Mouse (Mus musculus) thymus, postnatal 36 days (tissue): ENCODE data around the gene Hdac7.
A peak's percentile ranks its signal among the peaks of the same experiment; 100 is the strongest.

ENCODE experiments used
- DNase-seq, 2 experiments: peaks; one replicate each; pipeline ENCODE4 v3.0.0; 2022; ENCODE audit warnings: mixed read lengths in 2 of 2

Gene Hdac7

DNA sequence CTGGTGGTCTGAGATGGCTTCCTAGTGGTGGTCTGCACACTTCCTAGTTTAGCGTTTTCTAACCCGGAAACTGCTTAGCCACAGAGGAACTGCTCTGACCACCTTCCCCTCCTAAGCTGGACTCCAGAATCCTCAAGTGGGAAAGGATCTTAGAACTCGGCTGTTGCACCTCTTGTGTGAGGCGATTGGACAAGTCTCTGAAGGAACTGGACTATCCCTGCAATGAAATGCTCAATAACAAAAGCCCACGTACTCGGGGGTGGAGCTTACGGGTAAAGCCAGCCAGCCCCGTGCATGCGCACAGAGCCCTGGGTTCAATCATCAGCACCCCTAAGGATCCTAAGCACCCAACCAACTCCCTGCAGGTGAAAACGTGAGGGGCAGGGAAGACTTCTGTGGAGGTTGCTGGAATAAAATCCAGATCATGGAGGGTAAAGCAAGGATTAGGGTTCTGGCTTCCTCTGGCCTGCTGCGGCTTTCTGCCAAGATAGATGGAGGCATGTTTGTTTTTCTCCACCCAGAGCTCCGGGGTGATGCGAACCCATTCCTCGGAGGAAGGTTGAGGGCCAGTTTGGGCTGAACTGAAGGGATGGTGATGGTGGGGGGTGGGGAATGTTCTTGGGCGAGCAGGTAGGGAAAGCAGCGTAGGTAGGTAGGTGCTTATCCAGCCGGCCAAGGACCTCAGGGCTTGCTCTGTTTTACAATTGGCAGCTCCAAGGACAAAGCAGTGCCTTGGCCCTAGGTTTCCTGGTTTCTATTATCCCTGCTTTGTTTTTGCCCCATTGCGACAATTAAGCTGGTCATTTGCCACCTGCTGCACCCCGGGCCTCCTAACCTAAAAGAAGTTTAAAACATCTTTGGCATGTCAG lies 56.3 kb downstream of the Hdac7 start:
- DNase-seq = peak in 1 of 2 experiments; percentile 28

DNA sequence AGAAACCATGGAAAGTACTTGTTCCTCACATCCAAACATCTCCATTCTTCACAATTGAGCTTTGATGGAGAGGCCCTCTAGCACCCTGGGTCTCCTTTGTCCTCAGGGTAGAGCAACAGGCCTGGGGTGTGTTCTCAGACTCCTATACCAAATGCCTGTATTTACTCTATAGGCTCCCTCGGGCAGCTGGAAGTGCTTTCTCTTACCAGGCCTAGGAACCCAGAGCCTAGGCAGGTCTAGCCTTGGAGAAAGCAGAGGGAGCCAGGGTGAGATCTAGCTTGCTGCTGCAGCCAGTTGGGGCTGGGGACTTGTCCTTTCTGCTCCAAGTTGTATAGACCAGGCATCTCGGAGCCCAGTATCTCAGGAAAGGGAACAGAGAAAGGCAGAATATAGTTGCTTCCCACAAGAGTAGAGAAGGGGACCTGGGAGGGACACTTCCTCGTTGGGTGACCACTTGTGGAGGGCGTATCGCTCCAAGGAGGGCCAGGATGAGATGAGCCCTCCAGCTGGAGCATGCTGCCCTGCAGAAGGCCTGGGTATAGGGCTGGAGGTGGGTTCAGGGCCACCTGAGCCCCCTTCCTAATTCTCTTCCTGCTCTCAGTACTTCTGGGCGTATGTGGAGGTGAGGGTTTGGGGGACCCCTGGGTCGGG lies 57.0 kb downstream of the Hdac7 start:
- peak in 1 of 2 experiments; percentile 25 for DNase-seq

DNA sequence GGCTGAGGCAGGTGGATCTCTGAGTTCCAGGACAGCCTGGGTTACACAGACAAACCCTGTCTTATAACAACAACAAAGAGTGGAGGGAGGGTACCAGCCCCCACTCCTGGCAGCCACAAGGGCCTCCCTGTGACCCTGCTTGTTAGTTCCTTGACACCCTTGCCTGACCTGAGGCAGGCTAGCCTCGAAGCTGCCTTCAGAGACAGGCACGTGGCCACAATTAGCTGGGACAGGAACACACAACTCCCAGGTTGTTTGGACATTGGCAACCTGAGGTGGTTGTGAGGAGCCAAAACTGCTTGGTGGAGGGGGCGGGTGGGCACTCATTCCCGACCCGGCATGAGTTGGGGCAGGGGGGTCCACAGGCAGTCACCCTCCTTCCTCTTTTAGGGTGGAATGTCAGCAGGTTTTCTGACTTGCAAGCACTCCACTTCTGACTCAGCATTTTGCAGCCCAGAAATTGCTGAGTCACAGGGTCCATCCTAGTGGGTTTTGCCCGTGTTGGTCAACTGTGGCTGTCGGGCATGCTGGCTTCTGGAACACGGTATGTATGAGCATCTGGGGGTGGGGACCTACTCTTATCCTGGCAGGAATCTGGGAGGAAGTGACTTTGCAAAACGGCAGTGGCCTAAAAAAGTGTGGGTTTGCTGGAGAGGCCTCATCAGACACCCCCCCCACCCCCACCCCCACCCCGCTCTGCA lies 57.7 kb downstream of the Hdac7 start:
- peak in 1 of 2 experiments; percentile 51 for DNase-seq

DNA sequence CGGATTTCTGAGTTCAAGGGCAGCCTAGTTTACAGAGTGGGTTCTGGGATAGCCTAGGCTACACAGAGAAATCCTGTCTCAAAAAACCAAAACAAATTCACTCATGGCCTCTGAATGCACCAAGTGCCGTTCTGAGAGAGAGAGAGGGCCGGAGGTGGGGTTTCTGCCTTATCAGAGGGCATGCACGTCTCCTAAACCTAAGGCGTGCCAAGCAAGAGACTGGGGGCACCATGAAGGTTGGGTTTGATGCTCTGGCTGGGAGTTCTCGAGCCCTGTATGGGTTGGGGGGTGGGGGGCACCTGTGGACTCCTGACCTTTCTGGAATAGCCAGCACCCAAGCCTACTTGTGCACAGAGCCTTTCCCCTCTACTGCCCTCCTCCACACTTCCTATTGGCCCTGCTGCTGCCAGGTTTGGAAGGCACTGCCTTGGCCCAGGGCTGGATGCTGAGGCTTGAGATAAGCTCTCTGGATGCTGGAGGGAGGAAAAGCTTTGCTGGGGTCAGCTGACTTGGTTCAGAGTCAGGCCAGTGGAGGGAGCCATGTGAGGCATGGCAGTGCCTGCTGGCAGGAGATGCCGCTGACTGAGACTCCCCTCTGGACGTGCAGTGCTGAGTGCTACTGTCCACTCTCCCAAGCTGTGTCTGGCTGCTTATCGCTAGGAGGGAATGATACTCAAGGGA lies 58.4 kb downstream of the Hdac7 start:
- peak in 1 of 2 experiments; percentile 30 for DNase-seq

DNA sequence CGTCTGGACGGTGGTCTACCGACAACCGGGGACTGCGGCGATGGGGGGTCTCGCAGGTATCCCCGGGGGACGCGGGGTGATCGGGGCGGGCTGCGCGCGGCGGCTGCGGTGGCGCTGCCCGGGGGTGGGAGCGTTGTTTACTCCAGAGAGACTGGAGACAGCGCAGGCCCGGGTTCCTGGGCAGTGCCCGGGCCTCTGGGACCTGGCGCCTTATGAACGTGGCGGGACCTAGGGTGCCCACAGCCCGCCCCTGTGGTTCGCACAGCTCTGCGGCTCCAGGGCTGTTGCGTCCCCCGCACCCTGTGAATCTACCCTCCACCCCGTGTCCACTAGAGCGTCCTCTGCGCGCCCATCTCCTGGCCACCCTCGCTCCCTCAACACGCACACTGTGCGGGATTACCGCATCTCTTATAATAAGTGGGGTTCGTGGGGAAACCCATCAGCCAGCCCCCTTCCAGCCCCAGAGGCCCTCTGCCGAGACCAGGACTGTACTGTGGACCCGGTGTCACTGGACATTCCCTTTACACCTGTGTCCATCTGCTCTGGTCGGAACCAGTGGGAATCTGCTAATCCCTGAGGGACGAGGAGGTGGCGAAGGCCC lies 59.6 kb downstream of the Hdac7 start:
- no peak for DNase-seq

DNA sequence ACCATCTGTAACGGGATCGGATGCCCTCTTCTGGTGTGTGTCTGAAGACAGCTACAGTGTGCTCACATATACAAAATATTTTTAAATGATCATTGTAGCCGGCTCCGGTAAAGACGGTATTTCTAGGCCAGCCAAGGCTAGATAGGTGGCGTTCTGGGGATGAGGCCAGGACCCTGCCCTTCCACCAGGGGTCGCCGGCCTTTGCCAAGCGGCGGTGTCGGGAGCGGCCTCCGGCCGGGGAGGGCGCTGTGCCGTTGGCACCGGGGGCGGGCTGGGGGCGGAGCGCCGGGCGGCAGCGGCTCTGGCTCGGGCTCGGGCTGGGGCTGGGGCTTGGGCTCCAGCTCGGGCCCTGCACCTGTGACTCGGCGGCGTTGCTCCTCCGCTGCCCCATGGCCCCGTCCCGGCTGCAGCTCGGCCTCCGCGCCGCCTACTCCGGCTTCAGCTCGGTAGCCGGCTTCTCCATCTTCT lies 60.2 kb downstream of the Hdac7 start:
- peak; percentile 92 to 95 for DNase-seq

DNA sequence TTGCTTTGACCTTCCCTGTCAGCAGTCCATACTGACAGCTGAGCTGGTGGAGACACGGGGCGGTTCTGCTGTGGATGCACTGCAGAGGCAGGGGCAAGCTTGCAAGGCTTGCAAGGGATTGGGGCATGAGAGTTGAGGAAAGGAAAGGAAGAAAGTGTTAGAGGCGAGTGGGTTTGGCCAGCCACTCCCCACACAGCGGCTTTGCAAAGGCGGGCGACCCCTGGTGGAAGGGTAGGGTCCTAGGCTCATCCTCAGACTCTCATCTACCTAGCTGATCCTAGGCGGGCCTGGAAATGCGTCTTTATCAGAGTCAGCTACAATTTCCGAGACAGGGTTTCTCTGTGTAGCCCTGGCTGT lies 61.6 kb downstream of the Hdac7 start:
- DNase-seq = peak; percentile 88 to 89

DNA sequence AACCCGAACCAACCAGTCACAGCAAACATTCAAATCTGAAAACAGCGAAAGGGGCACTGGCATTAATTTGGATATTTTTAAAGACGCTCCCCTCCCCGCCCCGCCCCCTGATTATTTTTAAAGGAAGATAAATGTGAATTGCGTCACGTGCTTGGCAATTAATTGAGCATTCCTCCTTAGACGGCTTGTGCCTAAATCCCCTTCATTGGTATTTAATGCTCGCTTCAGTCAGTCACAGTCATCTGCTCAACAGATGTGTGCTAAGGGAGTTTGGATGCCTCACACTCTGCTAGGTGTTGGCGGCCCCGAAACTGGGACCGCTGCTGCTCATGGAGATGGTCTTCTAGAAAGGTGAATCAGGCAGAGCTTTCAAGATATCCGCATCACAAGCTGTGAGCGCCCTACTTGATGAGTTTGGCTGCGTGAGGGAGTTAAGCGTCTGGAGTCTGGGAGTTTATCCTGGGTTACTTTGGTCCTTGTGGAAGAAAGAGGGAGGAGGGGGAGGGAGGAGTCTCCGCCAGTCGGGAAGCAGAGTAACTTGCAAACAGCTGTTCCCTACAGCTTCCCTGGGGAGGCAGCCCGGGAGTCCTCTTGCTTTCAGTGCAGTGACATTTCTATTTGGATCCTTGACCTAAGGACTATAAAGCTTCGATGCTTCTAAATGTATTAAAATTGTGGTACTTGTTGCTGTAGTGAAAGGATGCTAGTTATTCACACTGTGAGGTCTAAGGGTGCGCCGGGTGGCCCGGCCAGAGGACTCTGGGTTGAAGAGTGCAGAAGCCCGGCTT lies 62.1 kb downstream of the Hdac7 start:
- no peak for DNase-seq

DNA sequence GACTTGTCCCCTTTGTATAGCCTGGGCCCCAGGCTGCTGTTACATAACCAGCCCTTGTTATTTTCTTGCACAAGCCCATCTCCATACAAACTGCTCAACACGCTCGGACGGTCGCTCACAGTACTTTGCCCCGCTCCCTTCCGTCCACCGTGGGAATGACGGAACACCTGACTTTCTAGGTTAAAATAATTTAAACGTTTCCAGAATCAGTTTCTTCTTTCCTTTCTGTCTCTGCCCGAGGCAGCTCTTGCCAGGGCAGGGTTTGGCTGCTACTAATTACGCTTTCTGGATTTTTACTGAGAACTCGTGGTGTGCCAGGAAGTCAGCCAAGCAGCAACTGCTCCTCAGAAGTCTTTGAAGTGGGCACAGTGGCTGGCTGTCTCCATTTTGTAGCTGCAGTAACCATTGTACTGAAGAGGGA lies 63.7 kb downstream of the Hdac7 start:
- peak; percentile 37 to 52 for DNase-seq

DNA sequence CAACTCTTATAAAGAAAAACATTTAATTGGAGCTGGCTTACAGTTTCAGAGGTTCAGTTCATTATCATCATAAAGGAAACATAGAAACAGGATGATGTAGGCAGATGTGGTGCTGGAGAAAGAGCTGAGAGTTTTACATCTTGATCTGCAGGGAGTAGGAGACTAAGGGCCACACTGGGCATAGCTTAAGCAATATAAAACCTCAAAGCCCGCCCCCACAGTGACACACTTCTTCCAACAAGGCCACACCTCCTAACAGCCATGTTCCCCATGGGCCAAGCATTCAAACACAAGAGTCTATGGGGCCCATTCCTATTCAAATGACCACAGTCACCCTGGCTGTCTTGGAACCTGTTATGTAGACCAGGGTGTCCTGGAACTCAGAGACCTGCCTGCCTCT lies 64.7 kb downstream of the Hdac7 start:
- no peak for DNase-seq

DNA sequence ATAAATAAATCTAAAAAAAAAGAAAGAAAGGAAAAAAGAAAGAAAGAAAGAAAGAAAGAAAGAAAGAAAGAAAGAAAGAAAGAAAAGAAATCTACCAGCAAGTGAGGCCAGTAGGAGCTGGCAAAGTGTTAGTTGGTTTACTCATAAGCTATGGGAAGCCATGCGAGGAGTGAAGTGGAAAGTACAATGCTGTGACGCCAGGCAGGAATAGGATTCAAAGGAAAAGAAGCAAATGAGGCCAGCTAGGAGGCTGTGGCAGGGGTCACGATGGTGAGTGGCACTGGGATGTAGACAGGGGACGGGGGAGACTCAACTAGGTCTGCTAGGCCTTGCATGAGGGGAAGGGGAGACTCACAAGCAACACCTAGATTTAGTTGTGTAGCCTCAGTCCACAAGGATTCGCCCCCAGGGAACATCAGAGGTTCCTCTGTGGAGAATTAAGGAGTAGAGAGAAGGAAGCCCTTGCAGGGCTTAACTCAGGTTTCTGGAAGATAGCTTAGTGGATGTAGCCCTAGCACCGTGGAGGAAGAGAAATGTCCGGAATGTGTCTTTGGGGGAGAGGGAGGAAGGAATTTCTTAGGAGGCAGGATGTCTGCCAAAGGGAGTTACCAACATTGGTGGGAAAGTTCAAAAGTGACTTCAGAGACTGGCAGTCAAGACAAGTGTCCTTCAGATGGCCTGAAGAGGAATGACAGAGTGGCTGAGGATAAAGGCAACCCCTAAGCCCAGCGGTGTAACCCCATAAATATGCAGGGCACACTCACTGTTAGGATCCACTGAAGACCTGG lies 65.8 kb downstream of the Hdac7 start, which contains the start of gene Slc48a1:
Gene Slc48a1 (plus strand): TSS at position 210 of the 788 bp plus-strand sequence.
- no peak for DNase-seq

DNA sequence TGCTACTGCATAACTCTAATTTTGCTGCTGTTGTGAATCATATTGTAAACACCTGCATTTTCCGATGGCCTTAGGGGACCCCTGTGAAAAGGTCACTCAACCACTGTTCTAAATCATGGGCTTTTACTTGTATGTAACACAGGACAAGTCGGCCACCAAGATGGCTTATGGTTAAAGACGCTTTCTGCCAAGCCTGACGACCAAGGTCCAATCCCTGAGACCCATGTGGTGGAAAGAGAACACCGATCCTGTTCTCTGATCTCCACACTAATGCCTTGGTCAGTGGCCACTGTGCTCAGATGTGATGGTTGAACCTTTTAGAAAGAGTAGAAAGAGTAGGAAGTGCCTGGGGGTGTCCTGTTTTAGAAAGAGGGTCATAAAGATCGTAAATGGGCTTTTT lies 67.4 kb downstream of the Hdac7 start:
- DNase-seq = no peak

DNA sequence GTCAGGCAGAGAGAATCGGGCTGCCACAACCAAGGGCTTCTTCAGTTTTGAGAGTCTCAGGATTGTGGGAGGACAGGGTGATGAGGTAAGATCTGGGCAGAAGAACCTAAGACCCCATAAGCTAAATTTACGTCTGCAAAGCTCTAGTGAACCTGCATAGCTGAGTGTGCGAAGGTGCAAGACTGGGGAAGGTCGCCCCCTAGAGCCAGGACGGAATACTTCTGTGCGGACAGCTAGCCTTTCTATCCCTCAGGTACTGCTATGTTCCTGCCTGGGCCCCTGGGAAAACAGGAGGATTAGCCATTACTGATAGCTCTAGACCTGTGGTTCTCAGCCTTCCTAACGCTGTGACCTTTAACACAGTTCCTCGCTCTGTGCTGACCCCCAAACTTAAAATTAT lies 67.8 kb downstream of the Hdac7 start:
- DNase-seq = peak; percentile 80 to 85

DNA sequence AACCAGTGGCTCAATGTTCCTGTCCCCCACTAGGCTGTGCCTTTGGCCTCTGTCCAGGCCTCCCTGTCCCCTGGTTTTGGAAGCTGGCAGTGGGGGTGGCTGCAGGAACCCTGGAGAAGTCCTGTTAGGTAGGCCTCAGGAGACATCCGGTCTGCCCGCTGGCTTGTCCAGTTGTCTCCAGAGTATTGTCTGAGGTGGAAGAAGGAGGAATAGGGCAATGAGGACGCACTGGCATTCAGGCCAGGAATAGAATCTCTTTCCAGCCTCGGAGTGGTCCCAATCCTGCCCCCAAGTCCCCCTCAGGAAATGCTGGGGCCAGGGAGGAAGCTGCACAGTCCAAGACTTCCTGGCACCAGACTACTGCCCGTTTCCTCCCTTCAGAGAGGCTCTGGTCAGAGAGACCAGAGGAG lies 70.3 kb downstream of the Hdac7 start:
- DNase-seq = no peak

DNA sequence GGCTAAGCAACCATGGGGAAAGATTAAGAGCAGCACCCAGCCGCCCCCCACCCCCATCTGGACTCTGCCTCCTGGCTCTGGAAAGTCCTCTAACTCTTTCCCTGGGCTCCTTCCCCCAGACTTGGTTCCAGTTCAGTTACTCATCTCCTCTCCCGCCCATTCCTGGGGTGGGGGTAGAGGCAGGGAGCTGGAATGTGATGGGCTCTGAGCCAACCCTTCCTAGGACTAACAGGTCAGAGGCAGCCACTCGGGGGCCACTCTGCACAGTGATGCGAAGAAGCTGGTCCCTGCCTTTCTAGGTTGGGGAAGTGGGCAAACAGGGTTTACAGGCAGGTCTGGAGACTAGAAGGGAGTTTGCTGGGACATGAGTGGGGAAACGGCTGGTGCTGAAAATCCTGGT lies 71.2 kb downstream of the Hdac7 start:
- DNase-seq = no peak

DNA sequence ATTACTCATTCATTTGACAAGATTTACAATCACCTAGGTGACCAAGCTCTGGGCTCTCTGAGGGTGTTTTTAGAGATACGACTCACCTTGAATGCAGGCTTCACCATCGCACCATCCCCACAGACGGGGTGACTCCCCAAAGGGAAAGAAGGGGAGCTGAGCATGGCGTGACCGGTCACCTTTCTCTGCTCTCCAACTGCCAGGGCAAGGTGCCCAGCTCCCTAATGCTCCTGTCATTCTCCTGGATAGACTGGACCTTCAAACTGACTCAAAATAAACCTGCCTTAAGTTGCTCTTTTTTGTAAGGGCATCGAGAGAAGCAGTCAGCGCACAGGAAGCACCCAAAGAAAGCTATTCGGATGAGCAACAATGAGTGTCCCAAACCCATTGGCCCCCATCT lies 74.0 kb downstream of the Hdac7 start:
- DNase-seq = no peak

DNA sequence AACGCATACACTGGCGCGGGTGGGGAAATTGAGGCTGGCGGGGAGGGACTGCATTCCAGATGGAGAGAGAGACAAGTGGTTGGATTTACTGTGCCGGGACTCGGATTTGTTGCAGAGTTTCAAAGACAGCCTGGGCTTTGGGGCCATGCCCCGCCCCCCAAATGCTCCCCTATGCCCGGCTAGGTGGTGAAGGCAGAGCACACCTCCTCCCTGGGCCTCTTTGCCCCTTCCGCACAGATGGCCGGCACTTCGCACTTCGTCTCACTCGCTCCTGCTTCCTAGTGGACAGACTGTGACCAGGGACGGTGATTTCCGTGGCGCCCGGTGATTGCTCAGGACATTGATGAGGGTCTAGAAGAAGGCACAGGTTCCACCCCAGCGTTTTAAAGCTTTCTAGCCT lies 76.1 kb downstream of the Hdac7 start:
- DNase-seq = no peak

DNA sequence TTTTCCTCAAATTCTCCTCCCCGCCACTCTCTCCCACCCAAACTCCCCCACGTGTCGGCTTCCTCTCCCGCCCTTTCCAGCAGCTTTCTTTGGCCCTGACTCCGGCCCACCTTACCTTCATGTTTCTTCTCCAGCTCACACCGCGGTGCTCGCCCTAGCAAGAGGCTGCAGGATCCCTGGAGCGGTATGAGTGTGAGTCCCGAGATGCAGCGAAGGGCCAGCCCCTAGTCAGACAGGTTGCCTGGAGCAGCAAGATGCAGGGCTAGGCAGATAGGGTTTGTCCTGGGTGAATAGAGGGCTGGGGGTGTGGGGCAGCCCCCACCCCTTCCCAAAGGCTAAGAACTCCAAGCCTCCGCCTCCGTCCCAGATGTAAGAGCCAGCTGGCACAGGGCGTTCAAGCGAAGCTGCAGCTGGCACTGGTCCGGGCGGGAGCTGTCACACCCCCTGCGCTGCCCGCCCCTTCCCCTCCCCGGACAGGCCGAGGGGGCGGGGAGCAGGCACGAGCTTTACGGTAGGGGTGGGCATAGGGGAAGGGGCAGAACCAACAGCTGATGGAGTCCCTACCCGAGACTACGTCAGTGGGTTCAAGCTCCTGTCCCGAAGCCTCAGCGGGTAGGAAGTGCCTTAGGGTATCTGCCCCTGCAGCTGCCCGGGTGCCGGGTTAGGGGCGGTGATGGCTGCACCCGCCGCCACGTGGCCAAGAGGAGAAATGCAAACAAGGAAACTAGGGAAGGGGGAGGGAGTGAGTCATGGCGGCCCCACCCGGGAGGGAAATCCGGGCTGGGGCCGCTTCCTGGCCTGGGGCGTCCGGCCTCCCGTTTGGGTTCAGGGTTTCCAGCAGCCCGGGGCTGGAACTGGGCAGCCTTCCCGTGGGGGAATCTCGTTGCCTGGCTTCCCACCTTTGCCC lies 76.8 kb downstream of the Hdac7 start, which contains the start of gene Rapgef3:
Gene Rapgef3 (minus strand): TSS at position 693 of the 907 bp plus-strand sequence.
- peak; percentile 90 to 92 for DNase-seq

DNA sequence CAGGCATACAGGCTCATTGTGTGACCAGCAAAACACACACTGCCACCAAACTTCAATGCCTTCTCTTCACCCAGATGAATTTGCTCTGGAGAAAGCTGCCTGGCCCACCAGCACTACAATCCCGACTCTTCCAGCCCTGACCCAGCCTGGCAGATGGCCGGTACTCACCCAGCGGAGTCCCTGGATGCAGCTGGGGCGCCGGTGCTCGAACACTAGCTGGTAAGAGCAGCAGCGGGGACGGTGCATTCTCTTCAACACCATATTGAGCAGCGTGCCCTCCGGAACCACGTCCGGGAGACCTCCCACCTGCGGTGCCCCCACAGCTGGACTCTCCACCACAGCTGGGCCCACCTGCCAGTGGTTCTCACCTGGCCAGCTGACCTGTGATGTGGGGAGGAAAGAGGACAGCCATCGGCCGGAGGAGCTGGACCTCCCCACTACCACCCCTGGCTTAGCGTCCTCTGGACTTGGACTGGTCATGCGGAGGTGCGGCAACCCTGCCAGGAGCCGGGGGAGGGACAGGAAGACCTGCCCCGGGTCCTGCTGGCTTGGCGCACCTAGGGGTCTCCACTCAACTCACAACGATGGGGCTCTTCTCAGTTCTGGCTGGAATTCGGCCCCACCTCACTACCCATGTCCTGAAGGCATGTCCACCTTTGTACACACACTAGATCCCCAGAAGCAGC lies 77.6 kb downstream of the Hdac7 start:
- peak in 1 of 2 experiments; percentile 52 for DNase-seq
